Mouse (Mus musculus): ENCODE data around the gene Lcmt1.

The Lcmt1 gene

GRCm38 (mm10) chr7:123458309-123458708, 88.7 kb downstream of the Lcmt1 start:
- no peak for DNase-seq (ENCODE audit: low spot score)

GRCm38 (mm10) chr7:123459247-123459646, 89.7 kb downstream of the Lcmt1 start:
- DNase-seq (ENCODE audit: low spot score) = no peak

- no peak for DNase-seq (ENCODE audit: low spot score)
Observed at GRCm38 (mm10) chr7:123461316-123461715, 91.7 kb downstream of the Lcmt1 start.

- DNase-seq (ENCODE audit: low spot score) = peak; percentile 45
Observed at GRCm38 (mm10) chr7:123462070-123462501, 92.5 kb downstream of the Lcmt1 start, which contains the start of gene Aqp8. TSS of gene Aqp8 (plus strand) at chr7:123462291.

- DNase-seq (ENCODE audit: low spot score) = no peak
Observed at GRCm38 (mm10) chr7:123463569-123463968, 94.0 kb downstream of the Lcmt1 start.

GRCm38 (mm10) chr7:123465692-123466387, 96.3 kb downstream of the Lcmt1 start:
- DNase-seq (ENCODE audit: low spot score) = peak; percentile 42

GRCm38 (mm10) chr7:123467961-123468360, 98.4 kb downstream of the Lcmt1 start:
- no peak for DNase-seq (ENCODE audit: low spot score)
